Mouse (Mus musculus): Measurements from ENCODE around the gene Fam32a. TPM values are rescaled to one million over a fixed set of nuclear protein-coding genes. Genes with fewer than 3 reads are reported as not detected.

The Fam32a gene
- polyA plus RNA-seq, 1 experiment = 59.6 TPM

- TF ChIP-seq POLR2A (IDR thresholded peaks at IDR 0.05; ENCODE audit: low read depth, low read length) (no peak), CTCF (conservative IDR thresholded peaks at IDR 0.05; ENCODE audit: insufficient read depth, insufficient read length, low read depth, low read length) (no peak)
- under 1% methylated on average over 24 of the region's 24 CpGs for WGBS
Measured at GRCm38 (mm10) chr8:72240403-72240763, 20.9 kb downstream of the Fam32a start.

GRCm38 (mm10) chr8:72240951-72241350 lies 21.4 kb downstream of the Fam32a start:
- Histone ChIP-seq H3K27ac (ENCODE audit: insufficient read depth, low read depth, low read length) (no peak overlapping the region), H3K36me3 (ENCODE audit: control insufficient read depth, insufficient read depth, low read length) (no peaks in the 10 kb centered on the region), H3K27me3 (replicated peaks; ENCODE audit: control insufficient read depth, insufficient read depth, low read length) (no peaks in the 10 kb centered on the region), H3K4me3 (ENCODE audit: insufficient read depth, low read depth, low read length) (peak overlapping the region; percentile 97), H3K4me1 (ENCODE audit: control insufficient read depth, insufficient read depth, low read length) (peaks cover 10% of the 10 kb centered on the region; the same call in 1 of the 2 replicates)
- TF ChIP-seq POLR2A (IDR thresholded peaks at IDR 0.05; ENCODE audit: low read depth, low read length) = no peak
- TF ChIP-seq CTCF (conservative IDR thresholded peaks at IDR 0.05; ENCODE audit: insufficient read depth, insufficient read length, low read depth, low read length) = no peak
- WGBS = 56% methylated on average over 7 of the region's 7 CpGs
- DNase-seq = no peak

More at GRCm38 (mm10) chr8:72240403-72240763, 20.9 kb downstream of the Fam32a start:
- Histone ChIP-seq H3K4me3 (ENCODE audit: insufficient read depth, low read depth, low read length) (peak overlapping the region; percentile 97), H3K27me3 (replicated peaks; ENCODE audit: control insufficient read depth, insufficient read depth, low read length) (no peaks in the 10 kb centered on the region), H3K4me1 (ENCODE audit: control insufficient read depth, insufficient read depth, low read length) (peaks cover 10% of the 10 kb centered on the region; the same call in 1 of the 2 replicates), H3K27ac (ENCODE audit: insufficient read depth, low read depth, low read length) (peak overlapping the region; percentile 96), H3K36me3 (ENCODE audit: control insufficient read depth, insufficient read depth, low read length) (no peaks in the 10 kb centered on the region)
- DNase-seq = no peak

GRCm38 (mm10) chr8:72242226-72242625 lies 22.7 kb downstream of the Fam32a start:
- Histone ChIP-seq H3K27ac (ENCODE audit: insufficient read depth, low read depth, low read length) (no peak overlapping the region), H3K36me3 (ENCODE audit: control insufficient read depth, insufficient read depth, low read length) (no peaks in the 10 kb centered on the region), H3K4me3 (ENCODE audit: insufficient read depth, low read depth, low read length) (no peak overlapping the region), H3K4me1 (ENCODE audit: control insufficient read depth, insufficient read depth, low read length) (peaks cover 10% of the 10 kb centered on the region; the same call in 1 of the 2 replicates), H3K27me3 (replicated peaks; ENCODE audit: control insufficient read depth, insufficient read depth, low read length) (no peaks in the 10 kb centered on the region)
- DNase-seq = no peak
- WGBS = 94% methylated on average over 1 of the region's 1 CpGs
- TF ChIP-seq POLR2A (IDR thresholded peaks at IDR 0.05; ENCODE audit: low read depth, low read length) = no peak
- no peak for TF ChIP-seq CTCF (conservative IDR thresholded peaks at IDR 0.05; ENCODE audit: insufficient read depth, insufficient read length, low read depth, low read length)

GRCm38 (mm10) chr8:72244610-72245009 lies 25.1 kb downstream of the Fam32a start:
- Histone ChIP-seq H3K4me3 (ENCODE audit: insufficient read depth, low read depth, low read length) (no peak overlapping the region), H3K4me1 (ENCODE audit: control insufficient read depth, insufficient read depth, low read length) (peaks cover 8% of the 10 kb centered on the region; the same call in 1 of the 2 replicates), H3K36me3 (ENCODE audit: control insufficient read depth, insufficient read depth, low read length) (no peaks in the 10 kb centered on the region), H3K27ac (ENCODE audit: insufficient read depth, low read depth, low read length) (no peak overlapping the region), H3K27me3 (replicated peaks; ENCODE audit: control insufficient read depth, insufficient read depth, low read length) (no peaks in the 10 kb centered on the region)
- TF ChIP-seq POLR2A (IDR thresholded peaks at IDR 0.05; ENCODE audit: low read depth, low read length) (no peak), CTCF (conservative IDR thresholded peaks at IDR 0.05; ENCODE audit: insufficient read depth, insufficient read length, low read depth, low read length) (no peak)
- WGBS = 61% methylated on average over 2 of the region's 2 CpGs
- no peak for DNase-seq

GRCm38 (mm10) chr8:72257171-72257901 lies 37.8 kb downstream of the Fam32a start:
- no peak overlapping the region for H3K27ac ChIP-seq (ENCODE audit: insufficient read depth, low read depth, low read length)
- 0 out of 2 replicates have a peak, but pooled peaks cover 3% of the 10 kb centered on the region for H3K4me1 ChIP-seq (ENCODE audit: control insufficient read depth, insufficient read depth, low read length)
- H3K27me3 ChIP-seq (replicated peaks; ENCODE audit: control insufficient read depth, insufficient read depth, low read length) = no peaks in the 10 kb centered on the region
- H3K4me3 ChIP-seq (ENCODE audit: insufficient read depth, low read depth, low read length) = no peak overlapping the region
- TF ChIP-seq CTCF (conservative IDR thresholded peaks at IDR 0.05; ENCODE audit: insufficient read depth, insufficient read length, low read depth, low read length) = peak; percentile 43; the same call in 1 of the 2 replicates
- no peak for TF ChIP-seq POLR2A (IDR thresholded peaks at IDR 0.05; ENCODE audit: low read depth, low read length)
- H3K36me3 ChIP-seq (ENCODE audit: control insufficient read depth, insufficient read depth, low read length) = no peaks in the 10 kb centered on the region
- peak; percentile 33 for DNase-seq
- 55% methylated on average over 7 of the region's 7 CpGs for WGBS

- Histone ChIP-seq H3K36me3 (ENCODE audit: control insufficient read depth, insufficient read depth, low read length) (no peaks in the 10 kb centered on the region), H3K4me1 (ENCODE audit: control insufficient read depth, insufficient read depth, low read length) (0 out of 2 replicates have a peak, but pooled peaks cover 3% of the 10 kb centered on the region), H3K27ac (ENCODE audit: insufficient read depth, low read depth, low read length) (no peak overlapping the region), H3K4me3 (ENCODE audit: insufficient read depth, low read depth, low read length) (no peak overlapping the region), H3K27me3 (replicated peaks; ENCODE audit: control insufficient read depth, insufficient read depth, low read length) (no peaks in the 10 kb centered on the region)
- TF ChIP-seq CTCF (conservative IDR thresholded peaks at IDR 0.05; ENCODE audit: insufficient read depth, insufficient read length, low read depth, low read length) (no peak), POLR2A (IDR thresholded peaks at IDR 0.05; ENCODE audit: low read depth, low read length) (no peak)
- no peak for DNase-seq
- WGBS = 88% methylated on average over 1 of the region's 1 CpGs
Measured at GRCm38 (mm10) chr8:72257902-72258238, 38.3 kb downstream of the Fam32a start.

GRCm38 (mm10) chr8:72259862-72260261 lies 40.3 kb downstream of the Fam32a start:
- 49% methylated on average over 2 of the region's 2 CpGs for WGBS
- Histone ChIP-seq H3K27ac (ENCODE audit: insufficient read depth, low read depth, low read length) (no peak overlapping the region), H3K27me3 (replicated peaks; ENCODE audit: control insufficient read depth, insufficient read depth, low read length) (no peaks in the 10 kb centered on the region), H3K36me3 (ENCODE audit: control insufficient read depth, insufficient read depth, low read length) (no peaks in the 10 kb centered on the region), H3K4me3 (ENCODE audit: insufficient read depth, low read depth, low read length) (no peak overlapping the region), H3K4me1 (ENCODE audit: control insufficient read depth, insufficient read depth, low read length) (0 out of 2 replicates have a peak, but pooled peaks cover 3% of the 10 kb centered on the region)
- no peak for DNase-seq
- TF ChIP-seq CTCF (conservative IDR thresholded peaks at IDR 0.05; ENCODE audit: insufficient read depth, insufficient read length, low read depth, low read length) (no peak), POLR2A (IDR thresholded peaks at IDR 0.05; ENCODE audit: low read depth, low read length) (no peak)

All from kidney, adult 2 months (tissue).